Mouse (Mus musculus) liver, embryonic 14.5 days (tissue): ENCODE measurements around the gene St6galnac5. TPM values are rescaled to one million over a fixed set of nuclear protein-coding genes. Genes with fewer than 3 reads are reported as not detected.

Experiments
- ATAC-seq: fragments of 200-750 bp; cut with Nextera tagmentation; 2 replicates; pipeline ENCODE4 v1.8.0; 2017; ENCODE audit warnings: moderate number of reproducible peaks, mild to moderate bottlenecking, moderate library complexity; ENCODE audit not compliant: insufficient read depth
- DNase-seq, 3 experiments: peaks; one replicate each; pipeline ENCODE4 v3.0.0-alpha.2; 2012 to 2013; ENCODE audit warnings: low read depth in 3 of 3, low spot score in 3 of 3
- H3K27ac ChIP-seq: fragments of 300-500 bp; sonication (generic); 2 replicates; pipeline ENCODE4 v1.5.1; 2014; ENCODE audit warnings: moderate library complexity, mild to moderate bottlenecking, control low read depth, inconsistent platforms
- H3K27me3 ChIP-seq: fragments of 300-500 bp; sonication (generic); 2 replicates; pipeline ENCODE4 v1.6.1; 2014; ENCODE audit warnings: mild to moderate bottlenecking, low read length, moderate library complexity; ENCODE audit not compliant: control insufficient read depth, insufficient read depth
- H3K36me3 ChIP-seq: fragments of 300-500 bp; sonication (generic); replicated peaks from 2 replicates; pipeline ENCODE4 v1.6.1; 2014; ENCODE audit warnings: low read depth; ENCODE audit not compliant: control insufficient read depth, insufficient read depth
- H3K4me1 ChIP-seq, 2 experiments: fragments of 200-500 bp in 1 of 2; fragments of 300-500 bp in 1 of 2; sonication (generic) in 1 of 2; replicated peaks; 2 replicates each; pipeline ENCODE4 v1.6.1; 2012 to 2014; ENCODE audit warnings: antibody characterized with exemption in 1 of 2, inconsistent platforms in 1 of 2, low read length in 1 of 2; ENCODE audit not compliant: control insufficient read depth in 2 of 2, insufficient read depth in 2 of 2
- H3K4me2 ChIP-seq: fragments of 300-500 bp; sonication (generic); 2 replicates; pipeline ENCODE4 v1.6.1; 2014; ENCODE audit warnings: low read depth, mild to moderate bottlenecking, control low read depth, moderate library complexity
- H3K4me3 ChIP-seq, 2 experiments: fragments of 200-500 bp in 1 of 2; fragments of 300-500 bp in 1 of 2; sonication (generic) in 1 of 2; 2 replicates each; pipeline ENCODE4 v1.5.1; 2012 to 2014; ENCODE audit warnings: low read depth in 2 of 2, low read length in 2 of 2, mild to moderate bottlenecking in 2 of 2, control low read depth in 1 of 2, inconsistent platforms in 1 of 2, moderate library complexity in 1 of 2; ENCODE audit not compliant: insufficient read depth in 1 of 2
- H3K9ac ChIP-seq: fragments of 300-500 bp; sonication (generic); replicated peaks from 2 replicates; pipeline ENCODE4 v1.6.1; 2014; ENCODE audit warnings: mild to moderate bottlenecking, control low read depth, moderate library complexity
- H3K9me3 ChIP-seq: fragments of 300-500 bp; sonication (generic); 2 replicates; pipeline ENCODE4 v1.6.1; 2016; ENCODE audit warnings: low read length, mixed read lengths; ENCODE audit not compliant: control insufficient read depth
- CTCF ChIP-seq: IDR thresholded peaks from 2 replicates; pipeline ENCODE4 v1.5.1; 2016; ENCODE audit warnings: antibody characterized with exemption, low read depth, control low read depth
- EP300 ChIP-seq: IDR thresholded peaks from 2 replicates; pipeline ENCODE4 v1.6.1; 2016; ENCODE audit warnings: antibody characterized with exemption, low read depth
- WGBS: fragments of 180-500 bp; shearing (Covaris S2); extraction: QIAGEN DNeasy Blood & Tissue Kit; methylation state at CpG from one replicate; pipeline ENCODE4 v1.1.7; 2014; ENCODE audit not compliant: insufficient replicate concordance; 5-methylcytosine and 5-hydroxymethylcytosine counted together
- polyA plus RNA-seq, 2 experiments: library from polyadenylated mRNA; depleted of rRNA in 1 of 2; stranded (reverse) in 1 of 2; unstranded in 1 of 2; fragments of >200 nt; fragmentation: Nextera tagmentation in 1 of 2; extraction: Ambion mirVana in 1 of 2; gene quantifications; 2 replicates each; pipeline versions ENCODE4 v1.2.1 to v1.2.3; 2012 to 2014

St6galnac5 gene
- polyA plus RNA-seq, 2 experiments: 0.01 TPM; not detected in 1

GRCm38 (mm10) chr3:152912216-152913101, 69.6 kb downstream of the St6galnac5 start:
- 24% methylated on average over 23 of the region's 23 CpGs for WGBS
- Histone ChIP-seq H3K4me3 (peak overlapping the region in 1 of 2 experiments; percentile 8; a peak in 1 of 4 replicates), H3K4me1 (peaks cover 0 to 11% of the 10 kb centered on the region in 2 experiments; a peak in 2 of 4 replicates), H3K4me2 (no peak overlapping the region), H3K36me3 (no peaks in the 10 kb centered on the region), H3K9me3 (no peaks in the 10 kb centered on the region), H3K27ac (no peak overlapping the region), H3K27me3 (no peaks in the 10 kb centered on the region), H3K9ac (no peak overlapping the region)
- peak; percentile 69 for ATAC-seq
- TF ChIP-seq CTCF (no peak), EP300 (no peak)
- peak in 1 of 3 experiments; percentile 43 for DNase-seq

GRCm38 (mm10) chr3:152911578-152911977, 70.5 kb downstream of the St6galnac5 start:
- H3K9me3 ChIP-seq: no peaks in the 10 kb centered on the region
- ATAC-seq: no peak
- no peak for DNase-seq
- H3K36me3 ChIP-seq: no peaks in the 10 kb centered on the region
- no peak overlapping the region for H3K27ac ChIP-seq
- H3K4me3 ChIP-seq: no peak overlapping the region
- H3K4me2 ChIP-seq: no peak overlapping the region
- peaks cover 0 to 11% of the 10 kb centered on the region in 2 experiments; a peak in 2 of 4 replicates for H3K4me1 ChIP-seq
- no peak overlapping the region for H3K9ac ChIP-seq
- TF ChIP-seq EP300 (no peak), CTCF (no peak)
- 54% methylated on average over 4 of the region's 4 CpGs for WGBS
- no peaks in the 10 kb centered on the region for H3K27me3 ChIP-seq

- H3K9me3 ChIP-seq: no peaks in the 10 kb centered on the region
- ATAC-seq (no peak), DNase-seq (no peak)
- H3K4me1 ChIP-seq: peaks cover 0 to 7% of the 10 kb centered on the region in 2 experiments; a peak in 1 of 4 replicates
- no peaks in the 10 kb centered on the region for H3K27me3 ChIP-seq
- H3K9ac ChIP-seq: no peak overlapping the region
- no peaks in the 10 kb centered on the region for H3K36me3 ChIP-seq
- H3K4me2 ChIP-seq: no peak overlapping the region
- no peak overlapping the region for H3K27ac ChIP-seq
- H3K4me3 ChIP-seq: no peak overlapping the region
- WGBS: 67% methylated on average over 5 of the region's 5 CpGs
- TF ChIP-seq CTCF: no peak
- TF ChIP-seq EP300: no peak
Measured at GRCm38 (mm10) chr3:152907683-152908082, 74.4 kb downstream of the St6galnac5 start.

GRCm38 (mm10) chr3:152907087-152907486, 75.0 kb downstream of the St6galnac5 start:
- Histone ChIP-seq H3K27ac (no peak overlapping the region), H3K4me3 (no peak overlapping the region), H3K27me3 (no peaks in the 10 kb centered on the region), H3K9ac (no peak overlapping the region), H3K4me2 (no peak overlapping the region), H3K4me1 (peaks cover 0 to 3% of the 10 kb centered on the region in 2 experiments; a peak in 1 of 4 replicates), H3K36me3 (no peaks in the 10 kb centered on the region), H3K9me3 (no peaks in the 10 kb centered on the region)
- WGBS: 53% methylated on average over 5 of the region's 5 CpGs
- no peak for ATAC-seq
- DNase-seq: no peak
- TF ChIP-seq CTCF: no peak
- TF ChIP-seq EP300: no peak

- Histone ChIP-seq H3K4me3 (no peak overlapping the region), H3K9me3 (no peaks in the 10 kb centered on the region), H3K36me3 (no peaks in the 10 kb centered on the region), H3K9ac (no peak overlapping the region), H3K27me3 (no peaks in the 10 kb centered on the region), H3K4me1 (no peaks in the 10 kb centered on the region), H3K27ac (no peak overlapping the region), H3K4me2 (no peak overlapping the region)
- no peak for TF ChIP-seq CTCF
- no peak for TF ChIP-seq EP300
- ATAC-seq (no peak), DNase-seq (no peak)
- 36% methylated on average over 10 of the region's 10 CpGs for WGBS
Measured at GRCm38 (mm10) chr3:152905800-152906199, 76.2 kb downstream of the St6galnac5 start.
